Mouse (Mus musculus): ENCODE data around the gene Kdelr2.

DNA sequence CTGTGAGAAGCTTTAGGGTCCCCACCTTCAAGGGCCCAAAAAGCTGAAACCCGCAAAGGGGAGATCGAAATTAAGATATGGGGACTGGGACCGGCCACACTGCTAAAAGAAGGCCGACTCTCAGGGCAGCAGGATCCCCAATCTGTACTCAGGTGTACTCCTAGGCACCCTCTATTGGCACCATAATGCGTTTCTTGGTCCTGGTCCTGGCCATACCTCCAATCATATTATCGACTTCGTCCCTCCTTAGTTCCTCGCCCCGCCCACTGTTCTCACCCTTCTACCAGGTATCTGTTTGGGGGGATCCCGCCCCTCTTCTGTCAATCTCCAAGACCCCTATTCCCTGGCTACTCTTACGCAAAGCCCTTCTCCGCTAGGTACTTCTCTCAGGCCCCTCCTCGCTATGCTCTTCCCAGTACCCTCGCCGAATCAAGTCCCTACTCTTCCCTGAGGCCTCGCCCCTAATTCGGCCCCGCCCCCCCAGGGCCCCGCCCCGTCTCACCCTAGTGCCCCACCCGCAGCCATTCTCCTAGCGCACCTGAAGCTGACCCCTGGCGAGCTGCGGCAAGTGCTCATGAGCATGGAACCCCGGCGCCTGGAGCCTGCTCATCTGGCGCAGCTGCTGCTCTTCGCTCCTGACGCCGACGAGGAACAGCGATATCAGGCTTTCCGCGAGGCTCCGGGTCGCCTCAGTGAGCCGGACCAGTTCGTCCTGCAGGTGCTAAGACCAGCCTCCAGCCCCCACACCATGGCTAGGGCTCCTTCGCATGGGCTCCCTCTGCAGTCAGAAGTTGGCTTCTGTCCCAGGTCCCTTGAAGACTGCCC is 16.6 kb upstream of the Kdelr2 start:
- no peak for TF ChIP-seq CTCF (IDR thresholded peaks at IDR 0.05 in 2 of 3, conservative IDR thresholded peaks at IDR 0.05 in 1 of 3; ENCODE audit: control insufficient read depth in 1 of 3, insufficient read depth in 1 of 3, low read depth in 2 of 3, low read length in 3 of 3, poor library complexity in 1 of 3, severe bottlenecking in 1 of 3)
- TF ChIP-seq POLR2A (IDR thresholded peaks at IDR 0.05; ENCODE audit: control insufficient read depth in 1 of 2, insufficient read depth in 1 of 2, low read depth in 1 of 2, low read length in 2 of 2, poor library complexity in 1 of 2), result no peak
- no peak for TF ChIP-seq KAT2A (conservative IDR thresholded peaks at IDR 0.05; ENCODE audit: low read depth, low read length)
- TF ChIP-seq SIN3A (IDR thresholded peaks at IDR 0.05; ENCODE audit: low read length), result no peak
- no peak for TF ChIP-seq MXI1 (IDR thresholded peaks at IDR 0.05; ENCODE audit: low read depth, low read length)
- no peak for TF ChIP-seq UBTF (IDR thresholded peaks at IDR 0.05; ENCODE audit: borderline replicate concordance, insufficient read depth, low read depth, low read length)
- TF ChIP-seq MAX (IDR thresholded peaks at IDR 0.05; ENCODE audit: low read length), result no peak

Data from MEL (cell line).